Mouse (Mus musculus) C2C12 (cell line): ENCODE measurements around the gene Slc48a1. TPM values are rescaled to one million over a fixed set of nuclear protein-coding genes. Genes with fewer than 3 reads are reported as not detected.
A peak's percentile ranks its signal among the peaks of the same experiment; 100 is the strongest.

Experiments used
- H3K27me3 ChIP-seq: one replicate; pipeline ENCODE4 v1.6.1; 2011; ENCODE audit not compliant: control insufficient read depth, insufficient read depth, insufficient read length
- H3K36me3 ChIP-seq: one replicate; pipeline ENCODE4 v1.6.1; 2011; ENCODE audit not compliant: control insufficient read depth, insufficient read depth
- H3K4me3 ChIP-seq: one replicate; pipeline ENCODE4 v1.5.1; 2011; ENCODE audit warnings: mild to moderate bottlenecking, control low read depth; ENCODE audit not compliant: poor library complexity, insufficient read depth, severe bottlenecking
- H3K79me2 ChIP-seq: one replicate; pipeline ENCODE4 v1.6.1; 2011; ENCODE audit not compliant: control insufficient read depth, insufficient read depth
- H3K79me3 ChIP-seq: one replicate; pipeline ENCODE4 v1.6.1; 2011; ENCODE audit warnings: low read depth, control low read depth
- H3ac ChIP-seq: one replicate; pipeline ENCODE3; 2011; ENCODE audit warnings: low read depth; ENCODE audit not compliant: control insufficient read depth, insufficient read length
- CEBPB ChIP-seq: IDR thresholded peaks from one replicate; pipeline ENCODE4 v1.6.1; 2011; ENCODE audit warnings: low read depth, mild to moderate bottlenecking, control low read depth, moderate library complexity
- CTCF ChIP-seq: IDR thresholded peaks from one replicate; pipeline ENCODE4 v1.5.1; 2011; ENCODE audit not compliant: control insufficient read depth, insufficient read depth, insufficient read length
- FOSL1 ChIP-seq: IDR thresholded peaks from one replicate; pipeline ENCODE4 v1.8.0; 2011; ENCODE audit warnings: mild to moderate bottlenecking, low read length; ENCODE audit not compliant: poor library complexity, insufficient read depth, severe bottlenecking
- MAX ChIP-seq: IDR thresholded peaks from one replicate; pipeline ENCODE4 v1.6.1; 2011; ENCODE audit warnings: mild to moderate bottlenecking, control low read depth
- MYOD1 ChIP-seq: IDR thresholded peaks from one replicate; pipeline ENCODE4 v1.6.1; 2011; ENCODE audit warnings: low read depth; ENCODE audit not compliant: control insufficient read depth, insufficient read length
- MYOG ChIP-seq: IDR thresholded peaks from one replicate; pipeline ENCODE4 v1.6.1; 2011; ENCODE audit not compliant: control insufficient read depth, insufficient read length; ENCODE audit errors: extremely low read depth
- USF1 ChIP-seq: IDR thresholded peaks from one replicate; pipeline ENCODE4 v1.6.1; 2011; ENCODE audit warnings: low read depth, mild to moderate bottlenecking, control low read depth, moderate library complexity
- polyA plus RNA-seq: library from polyadenylated mRNA; unstranded; fragments of >200 nt; fragmentation: generic; extraction: Trizol; gene quantifications from one replicate; pipeline ENCODE4 v1.2.1, GENCODE M21; 2012; ENCODE audit warnings: missing spikeins

Gene Slc48a1
- polyA plus RNA-seq, 1 experiment: 148 TPM

GRCm38 (mm10) chr15:97810399-97810798 lies 32.1 kb downstream of the Slc48a1 start:
- no peak overlapping the region for H3ac ChIP-seq
- H3K36me3 ChIP-seq: peaks cover 67% of the 10 kb centered on the region
- no peak overlapping the region for H3K4me3 ChIP-seq
- no peaks in the 10 kb centered on the region for H3K27me3 ChIP-seq
- H3K79me2 ChIP-seq: peaks cover 50% of the 10 kb centered on the region
- peaks cover 30% of the 10 kb centered on the region for H3K79me3 ChIP-seq
- TF ChIP-seq USF1: no peak
- TF ChIP-seq MAX: no peak
- TF ChIP-seq CTCF: no peak

GRCm38 (mm10) chr15:97811307-97811706 lies 33.0 kb downstream of the Slc48a1 start:
- Histone ChIP-seq H3K79me3 (peaks cover 40% of the 10 kb centered on the region), H3K4me3 (no peak overlapping the region), H3ac (no peak overlapping the region), H3K27me3 (no peaks in the 10 kb centered on the region), H3K79me2 (peaks cover 59% of the 10 kb centered on the region), H3K36me3 (peaks cover 68% of the 10 kb centered on the region)
- TF ChIP-seq MAX (no peak), MYOD1 (no peak), MYOG (no peak), FOSL1 (no peak), CTCF (no peak), CEBPB (no peak), USF1 (no peak)

GRCm38 (mm10) chr15:97812126-97812525 lies 33.8 kb downstream of the Slc48a1 start:
- Histone ChIP-seq H3K4me3 (no peak overlapping the region), H3K27me3 (no peaks in the 10 kb centered on the region), H3K79me3 (peaks cover 47% of the 10 kb centered on the region), H3K36me3 (peaks cover 61% of the 10 kb centered on the region), H3K79me2 (peaks cover 67% of the 10 kb centered on the region), H3ac (no peak overlapping the region)
- TF ChIP-seq FOSL1 (no peak), MYOD1 (peak; percentile 55)

GRCm38 (mm10) chr15:97812875-97813274 lies 34.6 kb downstream of the Slc48a1 start:
- H3ac ChIP-seq: no peak overlapping the region
- H3K79me2 ChIP-seq: peaks cover 75% of the 10 kb centered on the region
- peaks cover 53% of the 10 kb centered on the region for H3K79me3 ChIP-seq
- TF ChIP-seq MYOD1 (no peak), CEBPB (no peak), MYOG (no peak), CTCF (no peak), USF1 (no peak)
- peaks cover 57% of the 10 kb centered on the region for H3K36me3 ChIP-seq
- H3K4me3 ChIP-seq: no peak overlapping the region
- no peaks in the 10 kb centered on the region for H3K27me3 ChIP-seq

GRCm38 (mm10) chr15:97813452-97814204 lies 35.3 kb downstream of the Slc48a1 start:
- Histone ChIP-seq H3K79me2 (peaks cover 82% of the 10 kb centered on the region), H3K27me3 (no peaks in the 10 kb centered on the region), H3K4me3 (no peak overlapping the region), H3ac (no peak overlapping the region), H3K36me3 (peaks cover 57% of the 10 kb centered on the region), H3K79me3 (peaks cover 61% of the 10 kb centered on the region)
- TF ChIP-seq MAX: no peak
- peak; percentile 9 for TF ChIP-seq USF1

GRCm38 (mm10) chr15:97814703-97815102 lies 36.4 kb downstream of the Slc48a1 start:
- H3K36me3 ChIP-seq: peaks cover 51% of the 10 kb centered on the region
- no peak overlapping the region for H3K4me3 ChIP-seq
- no peaks in the 10 kb centered on the region for H3K27me3 ChIP-seq
- no peak for TF ChIP-seq CEBPB
- TF ChIP-seq MYOD1: no peak
- TF ChIP-seq MAX: no peak
- no peak for TF ChIP-seq USF1
- TF ChIP-seq CTCF: no peak
- TF ChIP-seq FOSL1: no peak
- H3K79me2 ChIP-seq: peaks cover 93% of the 10 kb centered on the region
- no peak overlapping the region for H3ac ChIP-seq
- H3K79me3 ChIP-seq: peaks cover 72% of the 10 kb centered on the region
